Mouse (Mus musculus) forebrain, embryonic 11.5 days (tissue): ENCODE data around the gene Ankrd6. TPM values are rescaled to one million over a fixed set of nuclear protein-coding genes. Genes with fewer than 3 reads are reported as not detected.

Experiments
- ATAC-seq: fragments of 200-750 bp; cut with Nextera tagmentation; replicated peaks from 2 replicates; pipeline ENCODE4 v1.8.0; 2017; ENCODE audit warnings: moderate TSS enrichment; ENCODE audit not compliant: low FRiP score
- DNase-seq: peaks from one replicate; pipeline ENCODE4 v3.0.0-alpha.2; 2017; ENCODE audit warnings: low spot score
- H3K27ac ChIP-seq: fragments of 300-500 bp; sonication (generic); 2 replicates; pipeline ENCODE4 v1.5.1; 2014; ENCODE audit warnings: low read depth, low read length
- H3K27me3 ChIP-seq: fragments of 300-500 bp; sonication (generic); 2 replicates; pipeline ENCODE4 v1.6.1; 2014; ENCODE audit warnings: mild to moderate bottlenecking, low read length, mixed read lengths; ENCODE audit not compliant: control insufficient read depth, insufficient read depth
- H3K36me3 ChIP-seq: fragments of 300-500 bp; sonication (generic); 2 replicates; pipeline ENCODE4 v1.6.1; 2014; ENCODE audit warnings: mild to moderate bottlenecking, low read length, moderate library complexity, mixed read lengths; ENCODE audit not compliant: control insufficient read depth, insufficient read depth
- H3K4me1 ChIP-seq: fragments of 300-500 bp; sonication (generic); replicated peaks from 2 replicates; pipeline ENCODE4 v1.6.1; 2014; ENCODE audit warnings: low read length, mixed read lengths; ENCODE audit not compliant: control insufficient read depth, insufficient read depth
- H3K4me2 ChIP-seq: fragments of 300-500 bp; sonication (generic); 2 replicates; pipeline ENCODE4 v1.6.1; 2014; ENCODE audit warnings: low read depth, mild to moderate bottlenecking, low read length, moderate library complexity, mixed read lengths; ENCODE audit not compliant: severe bottlenecking
- H3K4me3 ChIP-seq: fragments of 300-500 bp; sonication (generic); 2 replicates; pipeline ENCODE4 v1.5.1; 2014; ENCODE audit warnings: low read depth, low read length
- H3K9ac ChIP-seq: fragments of 300-500 bp; sonication (generic); 2 replicates; pipeline ENCODE4 v1.6.1; 2014; ENCODE audit warnings: low read length
- H3K9me3 ChIP-seq: fragments of 300-500 bp; sonication (generic); 2 replicates; pipeline ENCODE4 v1.6.1; 2016; ENCODE audit warnings: low read length, mixed read lengths; ENCODE audit not compliant: control insufficient read depth
- WGBS: fragments of 180-500 bp; shearing (Covaris S2); extraction: QIAGEN DNeasy Blood & Tissue Kit; methylation state at CpG from one replicate; pipeline ENCODE4 v1.1.7; 2014; 5-methylcytosine and 5-hydroxymethylcytosine counted together
- polyA plus RNA-seq: library from polyadenylated mRNA; unstranded; fragments of >200 nt; fragmentation: Nextera tagmentation; extraction: Ambion mirVana; gene quantifications from 2 replicates; pipeline ENCODE4 v1.2.1, GENCODE M21; 2014

The Ankrd6 gene
- polyA plus RNA-seq, 1 experiment from 2014 or later: 16.8 TPM

GRCm38 (mm10) chr4:32798976-32799375 is 151.7 kb downstream of the Ankrd6 start:
- H3K27me3 ChIP-seq: no peaks in the 10 kb centered on the region
- ATAC-seq (no peak), DNase-seq (no peak)
- H3K9me3 ChIP-seq: no peaks in the 10 kb centered on the region
- no peak overlapping the region for H3K27ac ChIP-seq
- H3K4me1 ChIP-seq: 0 out of 2 replicates have a peak, but pooled peaks cover 2% of the 10 kb centered on the region
- H3K9ac ChIP-seq: no peak overlapping the region
- 96% methylated on average over 4 of the region's 4 CpGs for WGBS
- H3K4me3 ChIP-seq: no peak overlapping the region
- no peaks in the 10 kb centered on the region for H3K36me3 ChIP-seq
- no peak overlapping the region for H3K4me2 ChIP-seq

DNA sequence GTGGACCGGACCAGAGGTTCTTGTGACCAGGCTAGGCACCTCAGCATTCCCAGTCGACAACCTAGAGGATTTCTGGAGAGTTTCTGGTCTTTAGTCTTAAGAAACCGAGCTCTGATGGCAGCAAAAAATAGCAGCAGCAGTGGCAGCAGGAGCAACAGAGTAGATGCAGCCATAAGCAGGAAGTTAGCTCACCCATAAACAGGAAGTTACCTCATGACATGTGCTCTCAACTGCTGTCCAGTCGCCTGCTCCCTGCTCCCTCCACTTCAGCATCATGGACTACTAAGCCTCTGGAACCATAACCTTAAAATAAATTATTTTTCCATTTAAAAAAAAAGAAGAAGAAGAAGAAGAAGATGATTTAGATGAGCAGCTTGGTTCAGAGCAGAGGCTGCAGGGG is 161.6 kb downstream of the Ankrd6 start:
- Histone ChIP-seq H3K4me2 (no peak overlapping the region), H3K4me1 (no peaks in the 10 kb centered on the region), H3K9me3 (no peaks in the 10 kb centered on the region), H3K36me3 (no peaks in the 10 kb centered on the region), H3K4me3 (no peak overlapping the region), H3K9ac (no peak overlapping the region), H3K27ac (no peak overlapping the region), H3K27me3 (no peaks in the 10 kb centered on the region)
- ATAC-seq (no peak), DNase-seq (no peak)
- WGBS: 84% methylated on average over 4 of the region's 4 CpGs

- 93% methylated on average over 1 of the region's 1 CpGs for WGBS
- H3K4me2 ChIP-seq: no peak overlapping the region
- H3K9ac ChIP-seq: no peak overlapping the region
- H3K27me3 ChIP-seq: no peaks in the 10 kb centered on the region
- no peaks in the 10 kb centered on the region for H3K4me1 ChIP-seq
- no peaks in the 10 kb centered on the region for H3K36me3 ChIP-seq
- DNase-seq: no peak
- no peak overlapping the region for H3K4me3 ChIP-seq
- H3K27ac ChIP-seq: no peak overlapping the region
- ATAC-seq: no peak
- no peaks in the 10 kb centered on the region for H3K9me3 ChIP-seq
These were observed 163.5 kb downstream of the Ankrd6 start for GRCm38 (mm10) chr4:32787110-32787509.

DNA sequence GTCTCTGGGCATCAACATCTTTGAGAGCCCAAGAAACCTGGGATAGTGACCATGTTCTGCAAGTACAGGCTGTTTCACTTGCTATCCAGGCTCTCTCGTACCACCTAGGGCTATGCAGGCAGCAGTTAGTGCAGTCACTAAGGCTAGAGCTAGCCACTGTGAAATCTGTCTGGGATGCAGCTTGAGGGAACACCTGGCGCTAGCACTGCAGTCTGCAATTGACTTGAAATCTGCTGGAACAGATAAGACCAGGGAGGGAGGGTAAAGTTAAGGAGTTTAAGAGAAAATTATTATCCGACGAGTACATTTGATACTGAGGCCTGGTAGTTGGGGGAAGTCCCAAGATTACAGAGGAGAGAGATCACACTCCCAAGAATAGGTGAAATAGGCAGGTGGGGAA is 170.6 kb downstream of the Ankrd6 start:
- Histone ChIP-seq H3K9me3 (no peaks in the 10 kb centered on the region), H3K4me2 (no peak overlapping the region), H3K9ac (no peak overlapping the region), H3K27me3 (no peaks in the 10 kb centered on the region), H3K4me1 (no peaks in the 10 kb centered on the region), H3K4me3 (no peak overlapping the region), H3K27ac (no peak overlapping the region), H3K36me3 (no peaks in the 10 kb centered on the region; the same call in 1 of the 2 replicates)
- 99% methylated on average over 4 of the region's 4 CpGs for WGBS
- DNase-seq (no peak), ATAC-seq (no peak)

GRCm38 (mm10) chr4:32770284-32770810 is 180.3 kb downstream of the Ankrd6 start:
- Histone ChIP-seq H3K27ac (no peak overlapping the region), H3K4me3 (no peak overlapping the region), H3K9me3 (no peaks in the 10 kb centered on the region), H3K9ac (no peak overlapping the region), H3K27me3 (no peaks in the 10 kb centered on the region), H3K4me1 (no peaks in the 10 kb centered on the region), H3K36me3 (peaks cover 21% of the 10 kb centered on the region), H3K4me2 (no peak overlapping the region)
- ATAC-seq (no peak), DNase-seq (no peak)
- WGBS: 95% methylated on average over 7 of the region's 7 CpGs

- no peak for ATAC-seq
- 97% methylated on average over 10 of the region's 10 CpGs for WGBS
- no peaks in the 10 kb centered on the region for H3K4me1 ChIP-seq
These were observed 182.6 kb downstream of the Ankrd6 start for GRCm38 (mm10) chr4:32768046-32768445.

DNA sequence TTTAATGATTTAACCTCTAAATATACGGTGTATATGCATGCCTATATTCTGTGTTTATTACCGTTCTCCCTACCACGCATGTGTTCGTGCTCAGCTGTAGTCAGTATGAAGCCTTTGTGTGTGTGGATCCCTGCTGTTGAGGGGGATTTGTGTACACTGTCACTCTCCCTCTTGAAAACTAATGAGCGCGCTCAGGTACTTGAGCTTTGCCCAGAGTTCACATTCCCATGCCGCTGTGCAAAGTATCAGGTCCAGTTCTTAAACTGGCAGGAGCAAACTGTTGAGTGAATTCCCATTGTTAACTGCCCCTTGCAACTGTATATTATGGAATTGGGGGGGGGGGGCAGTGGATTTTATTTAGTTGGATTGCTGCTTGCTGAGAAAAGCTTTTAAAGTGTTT is 183.2 kb downstream of the Ankrd6 start:
- H3K9me3 ChIP-seq: no peaks in the 10 kb centered on the region
- DNase-seq (no peak), ATAC-seq (no peak)
- peaks cover 10% of the 10 kb centered on the region for H3K36me3 ChIP-seq
- 80% methylated on average over 7 of the region's 7 CpGs for WGBS
- H3K4me2 ChIP-seq: no peak overlapping the region
- H3K4me3 ChIP-seq: no peak overlapping the region
- no peak overlapping the region for H3K27ac ChIP-seq
- H3K4me1 ChIP-seq: no peaks in the 10 kb centered on the region
- H3K9ac ChIP-seq: no peak overlapping the region
- H3K27me3 ChIP-seq: no peaks in the 10 kb centered on the region

More at GRCm38 (mm10) chr4:32768046-32768445, 182.6 kb downstream of the Ankrd6 start:
- no peak overlapping the region for H3K4me3 ChIP-seq
- no peaks in the 10 kb centered on the region for H3K27me3 ChIP-seq
- H3K27ac ChIP-seq: no peak overlapping the region
- H3K9me3 ChIP-seq: no peaks in the 10 kb centered on the region
- H3K4me2 ChIP-seq: no peak overlapping the region
- H3K36me3 ChIP-seq: peaks cover 14% of the 10 kb centered on the region
- H3K9ac ChIP-seq: no peak overlapping the region
- no peak for DNase-seq

DNA sequence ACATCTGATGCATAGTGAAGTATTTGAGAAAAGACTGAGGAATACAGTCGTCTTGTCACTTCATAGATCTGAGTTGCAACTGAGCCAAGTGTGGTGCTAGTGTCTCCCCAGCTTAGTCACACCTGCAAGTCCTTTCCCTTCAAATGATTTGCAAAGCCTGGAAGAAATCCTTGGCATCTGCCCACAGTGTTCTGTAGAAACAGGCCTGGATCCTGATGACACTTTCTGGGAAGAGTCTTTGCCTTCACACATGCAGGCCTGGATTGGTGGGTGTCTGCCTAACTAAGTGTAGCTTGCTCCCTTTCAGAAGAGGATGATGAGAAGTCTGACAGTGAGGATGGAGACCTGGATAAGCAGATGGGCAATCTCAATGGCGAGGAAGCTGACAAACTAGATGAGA is 193.2 kb downstream of the Ankrd6 start:
- Histone ChIP-seq H3K27ac (no peak overlapping the region), H3K9ac (no peak overlapping the region), H3K36me3 (peaks cover 6% of the 10 kb centered on the region), H3K4me2 (no peak overlapping the region), H3K27me3 (no peaks in the 10 kb centered on the region), H3K4me1 (no peaks in the 10 kb centered on the region), H3K9me3 (no peaks in the 10 kb centered on the region), H3K4me3 (no peak overlapping the region)
- DNase-seq (no peak), ATAC-seq (no peak)
- WGBS: 94% methylated on average over 2 of the region's 2 CpGs
